Mouse (Mus musculus) megakaryocyte, embryonic 14.5 days (primary cell): ENCODE measurements around the gene Tenm4.

Experiments used
- FLI1 ChIP-seq: IDR thresholded peaks from 2 replicates; pipeline ENCODE4 v1.6.1; 2012; ENCODE audit warnings: low read length, inconsistent platforms, mixed read lengths
- GATA1 ChIP-seq: IDR thresholded peaks from 3 replicates; pipeline ENCODE4 v1.6.1; 2012; ENCODE audit warnings: mixed read lengths, low read length, inconsistent platforms, borderline replicate concordance

DNA sequence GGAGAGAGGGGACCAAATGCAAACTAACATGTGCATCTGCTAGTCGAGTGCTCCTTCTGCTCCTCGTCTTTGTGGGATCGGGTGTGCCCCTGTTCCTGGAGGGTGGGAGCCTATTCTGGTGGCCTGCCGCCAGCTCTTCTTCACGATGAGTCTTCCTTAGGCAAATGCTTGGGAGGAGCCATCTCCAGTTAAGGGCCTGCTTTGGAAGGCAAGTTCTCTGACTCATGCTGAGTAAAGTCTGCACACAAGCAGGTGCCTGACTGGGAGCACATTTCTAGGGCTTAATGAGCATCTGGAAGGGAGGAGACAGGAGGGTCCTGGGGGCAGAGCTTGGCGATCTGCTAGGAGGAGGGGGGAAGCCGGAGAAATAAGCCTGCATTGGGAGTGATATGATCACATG lies 350.9 kb downstream of the Tenm4 start:
- TF ChIP-seq FLI1: no peak
- no peak for TF ChIP-seq GATA1
